Mouse (Mus musculus): ENCODE results near the gene Spp1.
"Not testable (repeated sequence)": the region's sequence is repeated elsewhere in the genome, so short reads cannot be mapped to it uniquely, and the experiment has no call there.

The Spp1 gene

DNA sequence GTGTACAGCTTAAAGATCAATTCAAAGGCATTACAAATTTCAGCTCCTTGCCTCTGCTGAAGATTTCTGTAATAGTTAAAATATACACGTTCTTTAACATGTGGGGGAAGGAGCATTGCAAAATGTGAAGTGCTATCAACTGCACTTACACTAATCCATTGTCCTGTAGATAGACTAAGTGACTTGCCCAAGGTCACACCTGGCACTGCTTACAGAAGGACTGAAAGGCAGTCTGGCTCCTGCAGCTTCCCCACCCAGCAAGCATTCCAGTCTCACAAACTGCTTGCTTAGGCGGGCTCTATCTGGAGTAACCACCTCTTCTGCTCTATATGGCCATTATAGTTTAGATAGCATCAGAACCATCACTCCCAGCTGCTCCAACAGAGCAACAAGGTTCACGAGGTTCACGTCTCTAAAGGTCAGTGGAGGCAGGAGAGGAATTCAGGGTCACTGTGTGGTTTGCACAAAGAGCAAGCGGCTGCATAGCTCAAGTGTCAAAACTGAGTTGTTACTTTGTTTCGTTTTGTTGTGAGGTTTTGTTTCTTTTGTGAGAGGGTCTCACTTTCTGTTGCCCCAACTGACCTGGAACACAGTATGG, 851 bp upstream of the Spp1 start:
- no peak for DNase-seq (ENCODE audit: low spot score in 2 of 2)

- no peak for DNase-seq (ENCODE audit: low spot score in 2 of 2)
Observed at GRCm38 (mm10) chr5:104436406-104437076, 1.6 kb downstream of the Spp1 start.

DNA sequence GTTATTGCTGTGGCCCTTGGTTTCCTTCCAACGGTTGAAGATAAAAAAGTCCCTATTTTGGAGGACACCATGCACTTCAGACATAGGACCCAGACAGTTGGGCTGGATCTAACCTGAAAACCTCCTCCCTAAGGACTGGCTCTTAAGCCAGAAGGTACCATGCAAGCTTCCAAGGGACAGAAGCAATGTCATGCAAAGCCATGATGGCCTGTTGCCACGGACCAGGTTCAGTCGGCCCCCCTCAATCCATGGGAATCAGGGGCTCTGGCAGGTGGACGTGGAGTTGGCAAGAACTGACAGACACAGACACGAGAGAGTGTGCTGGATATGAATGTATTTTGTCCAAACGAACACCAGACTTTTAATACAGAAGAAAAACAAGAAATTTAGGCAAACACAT, 7.5 kb downstream of the Spp1 start:
- DNase-seq (ENCODE audit: low spot score in 2 of 2) = no peak

DNA sequence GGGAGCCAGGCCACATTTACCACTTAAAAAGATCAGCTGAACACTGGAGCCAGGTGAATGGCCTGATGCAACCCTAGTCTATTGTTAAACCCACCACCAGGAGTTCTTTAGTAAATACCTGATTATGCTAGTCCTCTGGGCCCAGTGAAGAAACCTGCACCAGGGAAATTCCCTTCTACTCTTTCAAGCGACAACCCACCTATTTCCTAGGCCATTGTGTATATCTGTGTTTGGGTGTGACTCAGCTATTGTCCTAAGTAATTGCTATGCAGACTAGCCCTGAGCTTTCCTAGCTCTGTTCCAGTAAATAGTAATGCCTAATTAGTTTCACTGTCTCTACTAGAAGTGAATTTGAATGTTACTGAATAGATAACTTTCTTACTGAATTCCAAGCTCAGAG, 7.9 kb downstream of the Spp1 start:
- DNase-seq (ENCODE audit: low spot score in 2 of 2) = no peak

GRCm38 (mm10) chr5:104446156-104446555, 11.2 kb downstream of the Spp1 start:
- peak; percentile 47 to 80 for DNase-seq (ENCODE audit: low spot score in 2 of 2)

GRCm38 (mm10) chr5:104448346-104448745, 13.4 kb downstream of the Spp1 start:
- not testable (repeated sequence) for DNase-seq (ENCODE audit: low spot score in 2 of 2)

- no peak for DNase-seq (ENCODE audit: low spot score in 2 of 2)
Observed at GRCm38 (mm10) chr5:104449491-104449890, 14.6 kb downstream of the Spp1 start.

GRCm38 (mm10) chr5:104453075-104453474, 18.2 kb downstream of the Spp1 start:
- DNase-seq (ENCODE audit: low spot score in 2 of 2) = no peak

GRCm38 (mm10) chr5:104454564-104454963, 19.6 kb downstream of the Spp1 start:
- DNase-seq (ENCODE audit: low spot score in 2 of 2) = no peak

GRCm38 (mm10) chr5:104458832-104459705, 24.2 kb downstream of the Spp1 start, which contains the start of gene Pkd2:
Gene Pkd2, plus strand, starts transcription at chr5:104459450.
- peak in 1 of 2 experiments; percentile 57 for DNase-seq (ENCODE audit: low spot score in 2 of 2)

GRCm38 (mm10) chr5:104459706-104460455, 25.0 kb downstream of the Spp1 start:
- DNase-seq (ENCODE audit: low spot score in 2 of 2) = peak in 1 of 2 experiments; percentile 69

DNA sequence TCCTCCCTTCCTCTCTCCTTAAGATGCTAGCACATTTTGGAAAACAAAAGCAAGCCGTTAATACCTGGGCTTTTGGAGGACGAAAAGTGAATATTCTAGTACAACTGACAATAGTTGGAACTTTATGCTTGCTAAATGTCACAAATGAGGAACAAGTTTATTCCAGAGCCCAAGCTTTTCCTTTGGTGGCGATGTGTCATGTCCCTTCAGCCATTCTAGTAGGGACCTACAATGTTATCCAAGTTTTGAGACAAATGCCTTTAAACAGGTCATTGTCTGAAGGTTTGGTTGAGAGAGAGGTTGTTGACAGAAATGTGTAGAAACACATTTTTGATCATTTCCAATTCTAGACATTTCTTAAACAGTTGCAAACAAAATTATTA, 25.5 kb downstream of the Spp1 start:
- DNase-seq (ENCODE audit: low spot score in 2 of 2) = no peak

GRCm38 (mm10) chr5:104460856-104461255, 25.9 kb downstream of the Spp1 start:
- DNase-seq (ENCODE audit: low spot score in 2 of 2) = no peak

DNA sequence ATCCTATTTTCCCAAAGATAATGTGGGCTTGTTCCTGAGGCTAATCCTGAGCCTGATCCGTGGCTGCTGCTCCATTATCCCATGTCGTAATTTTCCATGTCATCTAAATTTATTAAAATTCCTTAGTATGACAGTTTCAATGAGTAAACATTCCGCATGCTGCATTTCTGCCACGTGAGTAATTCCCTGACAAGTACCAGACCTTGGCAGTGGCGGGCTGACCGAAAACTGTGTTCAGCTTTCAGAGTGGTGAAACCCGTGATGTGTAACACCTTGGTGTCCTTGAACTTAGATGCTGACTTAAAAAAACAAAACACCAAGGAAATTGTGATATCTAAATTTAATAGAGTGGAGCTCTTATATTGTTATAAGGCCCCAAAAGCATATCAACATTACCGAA, 30.4 kb downstream of the Spp1 start:
- no peak for DNase-seq (ENCODE audit: low spot score in 2 of 2)

GRCm38 (mm10) chr5:104465731-104466130, 30.8 kb downstream of the Spp1 start:
- DNase-seq (ENCODE audit: low spot score in 2 of 2) = peak in 1 of 2 experiments; percentile 22

GRCm38 (mm10) chr5:104466816-104467215, 31.9 kb downstream of the Spp1 start:
- DNase-seq (ENCODE audit: low spot score in 2 of 2) = no peak

DNA sequence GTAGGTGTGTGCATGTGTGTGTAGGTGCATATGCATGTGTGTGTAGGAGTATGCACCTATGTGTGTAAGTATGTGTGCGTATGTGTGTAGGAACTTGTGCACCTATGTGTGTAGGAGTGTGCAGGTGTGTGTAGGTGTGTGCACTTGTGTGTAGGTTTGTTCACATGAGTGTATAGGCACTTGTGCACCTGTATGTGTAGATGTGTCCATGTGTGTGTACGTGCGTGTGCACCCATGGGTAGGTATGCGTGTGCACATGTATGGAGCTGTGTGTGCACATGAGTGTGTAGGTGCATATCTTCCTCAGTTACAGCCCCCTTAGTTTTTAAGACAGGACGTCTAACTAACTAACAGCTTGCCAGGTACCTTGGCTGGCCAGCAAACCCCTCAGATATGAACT, 33.7 kb downstream of the Spp1 start:
- no peak for DNase-seq (ENCODE audit: low spot score in 2 of 2)

DNA sequence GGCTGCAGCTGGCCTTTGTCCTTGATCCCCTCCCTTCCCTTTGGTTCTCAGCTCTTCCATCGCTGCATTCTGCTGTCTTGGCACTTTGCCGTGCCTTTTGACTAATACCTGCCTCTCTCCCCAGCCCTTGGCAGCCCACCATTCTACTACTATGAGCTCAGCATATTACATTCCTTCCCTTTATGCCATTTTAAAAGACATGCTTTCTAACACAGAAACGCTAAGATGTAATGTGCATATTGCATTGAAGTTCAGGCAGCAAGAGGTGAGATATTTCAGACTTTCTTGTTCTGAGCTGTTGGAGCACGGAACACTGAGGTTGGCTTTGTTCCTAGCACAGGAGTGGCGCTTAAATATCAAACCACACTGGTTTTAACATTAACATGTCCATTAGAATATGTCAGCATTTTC, 36.1 kb downstream of the Spp1 start:
- DNase-seq (ENCODE audit: low spot score in 2 of 2) = no peak

DNA sequence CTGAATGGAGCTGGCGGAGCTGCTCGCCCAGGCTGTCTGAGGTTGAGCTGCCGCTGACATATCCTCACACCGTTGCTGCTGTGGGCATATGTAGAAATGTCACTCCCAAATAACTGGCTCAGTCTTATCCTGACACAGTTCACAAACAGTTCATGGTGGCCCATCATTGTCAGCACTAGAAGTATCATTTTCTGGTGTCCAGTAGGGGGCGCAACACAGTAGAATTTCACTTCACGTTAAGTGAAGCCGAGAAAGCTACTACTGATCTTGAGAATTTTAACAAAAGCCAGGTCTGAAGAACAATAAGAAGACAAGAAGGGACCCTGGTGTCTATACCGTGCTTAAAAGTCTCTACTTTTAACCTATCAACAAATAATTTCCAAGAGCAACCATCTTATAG, 37.5 kb downstream of the Spp1 start:
- no peak for DNase-seq (ENCODE audit: low spot score in 2 of 2)

- DNase-seq (ENCODE audit: low spot score in 2 of 2) = no peak
Observed at GRCm38 (mm10) chr5:104480367-104480766, 45.4 kb downstream of the Spp1 start.

GRCm38 (mm10) chr5:104482856-104483255, 47.9 kb downstream of the Spp1 start:
- no peak for DNase-seq (ENCODE audit: low spot score in 2 of 2)
